Mouse (Mus musculus): ENCODE measurements around the gene Hist1h2ac. TPM values are rescaled to one million over a fixed set of nuclear protein-coding genes. Genes with fewer than 3 reads are reported as not detected.

Hist1h2ac gene
- total RNA-seq (2021) (1 to 10 TPM; 1.3 to 1.6 TPM), polyA plus RNA-seq (2012; rRNA removed) (0.57 and 0.76 TPM in 2 replicates)
- long read RNA-seq, partial matches to known transcripts: 0 of 2 reads
- long read RNA-seq, other reads (novel, unspliced or antisense): 0 of 2 reads

GRCm38 (mm10) chr13:23683755-23684281, at the start of gene Hist1h2ac, which contains the start of gene Hist1h2bc:
Gene Hist1h2ac, minus strand, starts transcription at chr13:23683948.
Gene Hist1h2bc, plus strand, starts transcription at chr13:23684199.
- WGBS: under 1% methylated on average over 32 of the region's 32 CpGs
- peak within 1 kb of the TSS; percentile 59 for H3K4me3 ChIP-seq
- H3K9ac ChIP-seq (ENCODE audit: low read depth, low read length): peak within 1 kb of the TSS; percentile 85
- H3K4me1 ChIP-seq (ENCODE audit: control insufficient read depth, insufficient read depth, low read length): peaks cover 1% of the 10 kb centered on the region; the same call in 1 of the 2 replicates
- H3K36me3 ChIP-seq (ENCODE audit: control insufficient read depth, insufficient read depth, low read length): peaks cover 2% of the 10 kb centered on the region
- H3K27me3 ChIP-seq (ENCODE audit: control insufficient read depth, insufficient read depth, low read length): no peaks in the 10 kb centered on the region
- no peaks in the 10 kb centered on the region; the same call in 1 of the 2 replicates for H3K79me2 ChIP-seq (replicated peaks; ENCODE audit: control insufficient read depth, insufficient read depth, low read length)
- peak; percentile 81 to 87 for DNase-seq
- intact Hi-C loops (cut with DNase I): loop anchor here (2.0 to 10.0 kb wide), 4 partner anchors 15 to 1929 kb away; partner anchors contain the start of genes Hist1h1e, Hist1h2ak, Hist1h2bn and Hist1h4c
- TF ChIP-seq CTCF (IDR thresholded peaks at IDR 0.05) (no peak), POLR2A (IDR thresholded peaks at IDR 0.05; ENCODE audit: insufficient read depth, low read depth, low read length) (peak; percentile 63), EP300 (IDR thresholded peaks at IDR 0.05; ENCODE audit: insufficient read depth, low read depth, low read length) (no peak)
- H3K27ac ChIP-seq: peak within 1 kb of the TSS; percentile 90

GRCm38 (mm10) chr13:23732156-23732804, 48.5 kb upstream of the Hist1h2ac start:
- H3K36me3 ChIP-seq (ENCODE audit: control insufficient read depth, insufficient read depth, low read length): no peaks in the 10 kb centered on the region
- no peaks in the 10 kb centered on the region for H3K79me2 ChIP-seq (replicated peaks; ENCODE audit: control insufficient read depth, insufficient read depth, low read length)
- H3K27me3 ChIP-seq (ENCODE audit: control insufficient read depth, insufficient read depth, low read length): no peaks in the 10 kb centered on the region
- intact Hi-C loops (cut with DNase I): loop anchor here (1.0 to 10.0 kb wide), 2 partner anchors 31 to 1977 kb away; partner anchors contain the start of genes Hist1h2ak, Hist1h2bn and Hist1h4k
- WGBS: 20% methylated on average over 8 of the region's 8 CpGs
- H3K27ac ChIP-seq: no peak overlapping the region
- no peak for DNase-seq
- H3K4me3 ChIP-seq: no peak overlapping the region
- peaks cover 5% of the 10 kb centered on the region for H3K4me1 ChIP-seq (ENCODE audit: control insufficient read depth, insufficient read depth, low read length)
- H3K9ac ChIP-seq (ENCODE audit: low read depth, low read length): no peak overlapping the region
- TF ChIP-seq CTCF (IDR thresholded peaks at IDR 0.05): peak; percentile 94
- no peak for TF ChIP-seq POLR2A (IDR thresholded peaks at IDR 0.05; ENCODE audit: insufficient read depth, low read depth, low read length)
- no peak for TF ChIP-seq EP300 (IDR thresholded peaks at IDR 0.05; ENCODE audit: insufficient read depth, low read depth, low read length)

DNA sequence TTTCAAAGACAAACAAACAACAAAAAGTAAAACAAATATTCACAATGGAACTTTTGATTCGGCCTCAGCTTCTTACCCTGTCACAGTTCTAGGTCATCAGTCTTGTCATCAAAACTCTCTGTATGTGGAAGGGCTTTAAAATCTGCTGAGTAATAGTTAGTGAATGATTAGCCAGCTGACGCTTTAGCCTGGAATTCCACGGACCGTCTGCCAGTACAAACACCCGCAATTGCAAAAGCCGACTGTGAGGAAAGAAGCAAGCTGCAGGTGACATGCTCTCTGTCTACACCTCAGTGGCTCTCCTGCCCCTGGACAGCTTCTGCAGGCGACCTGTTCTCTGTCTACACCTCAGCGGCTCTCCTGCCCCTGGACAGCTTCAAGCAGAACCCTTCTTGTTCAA, 46.7 kb upstream of the Hist1h2ac start:
- intact Hi-C loops (cut with DNase I): loop anchor here (10.0 kb wide), 1 partner anchor 1976 kb away; the partner anchor contains the start of genes Hist1h2ak, Hist1h2bn and Hist1h4k
- Histone ChIP-seq H3K9ac (ENCODE audit: low read depth, low read length) (no peak overlapping the region), H3K4me3 (no peak overlapping the region), H3K4me1 (ENCODE audit: control insufficient read depth, insufficient read depth, low read length) (peaks cover 5% of the 10 kb centered on the region), H3K27ac (peak overlapping the region; percentile 43), H3K79me2 (replicated peaks; ENCODE audit: control insufficient read depth, insufficient read depth, low read length) (no peaks in the 10 kb centered on the region), H3K27me3 (ENCODE audit: control insufficient read depth, insufficient read depth, low read length) (no peaks in the 10 kb centered on the region), H3K36me3 (ENCODE audit: control insufficient read depth, insufficient read depth, low read length) (no peaks in the 10 kb centered on the region)
- DNase-seq: peak in 1 of 2 experiments; percentile 36
- 23% methylated on average over 8 of the region's 8 CpGs for WGBS
- TF ChIP-seq CTCF (IDR thresholded peaks at IDR 0.05): no peak

GRCm38 (mm10) chr13:23729706-23730105, 46.0 kb upstream of the Hist1h2ac start:
- Histone ChIP-seq H3K27ac (no peak overlapping the region; the same call in 1 of the 2 replicates), H3K79me2 (replicated peaks; ENCODE audit: control insufficient read depth, insufficient read depth, low read length) (no peaks in the 10 kb centered on the region), H3K36me3 (ENCODE audit: control insufficient read depth, insufficient read depth, low read length) (no peaks in the 10 kb centered on the region), H3K27me3 (ENCODE audit: control insufficient read depth, insufficient read depth, low read length) (no peaks in the 10 kb centered on the region), H3K4me1 (ENCODE audit: control insufficient read depth, insufficient read depth, low read length) (peaks cover 5% of the 10 kb centered on the region), H3K9ac (ENCODE audit: low read depth, low read length) (no peak overlapping the region), H3K4me3 (no peak overlapping the region)
- WGBS: 93% methylated on average over 5 of the region's 5 CpGs
- TF ChIP-seq POLR2A (IDR thresholded peaks at IDR 0.05; ENCODE audit: insufficient read depth, low read depth, low read length) (no peak), EP300 (IDR thresholded peaks at IDR 0.05; ENCODE audit: insufficient read depth, low read depth, low read length) (no peak), CTCF (IDR thresholded peaks at IDR 0.05) (no peak)
- intact Hi-C loops (cut with DNase I): loop anchor here (10.0 kb wide), 1 partner anchor 1975 kb away; the partner anchor contains the start of genes Hist1h2ak, Hist1h2bn and Hist1h4k
- no peak for DNase-seq

- no peaks in the 10 kb centered on the region for H3K79me2 ChIP-seq (replicated peaks; ENCODE audit: control insufficient read depth, insufficient read depth, low read length)
- H3K9ac ChIP-seq (ENCODE audit: low read depth, low read length): no peak overlapping the region
- peaks cover 5% of the 10 kb centered on the region for H3K4me1 ChIP-seq (ENCODE audit: control insufficient read depth, insufficient read depth, low read length)
- H3K27me3 ChIP-seq (ENCODE audit: control insufficient read depth, insufficient read depth, low read length): no peaks in the 10 kb centered on the region
- intact Hi-C loops (cut with DNase I): no loop called here
- H3K36me3 ChIP-seq (ENCODE audit: control insufficient read depth, insufficient read depth, low read length): no peaks in the 10 kb centered on the region
- peak in 1 of 2 experiments; percentile 58 for DNase-seq
- H3K4me3 ChIP-seq: no peak overlapping the region
- WGBS: 72% methylated on average over 9 of the region's 9 CpGs
- TF ChIP-seq CTCF (IDR thresholded peaks at IDR 0.05) (no peak), POLR2A (IDR thresholded peaks at IDR 0.05; ENCODE audit: insufficient read depth, low read depth, low read length) (no peak), EP300 (IDR thresholded peaks at IDR 0.05; ENCODE audit: insufficient read depth, low read depth, low read length) (no peak)
- H3K27ac ChIP-seq: peak overlapping the region; percentile 20; the same call in 1 of the 2 replicates
Measured at GRCm38 (mm10) chr13:23729192-23729525, 45.4 kb upstream of the Hist1h2ac start.

Data from heart, adult 2 months (tissue).